Mouse (Mus musculus) myocyte (in vitro differentiated cells): ENCODE measurements at regions not wholly inside any gene's neighbourhood (a gene's known extent, or its start where the extent isn't known, plus 50 kb on each side); places are given as distances from the start of the nearest gene placed in this dataset.

Experiments
- H3K27me3 ChIP-seq: one replicate; pipeline ENCODE4 v1.6.1; 2011; ENCODE audit not compliant: control insufficient read depth, insufficient read depth, insufficient read length
- H3K36me3 ChIP-seq: one replicate; pipeline ENCODE4 v1.6.1; 2011; ENCODE audit not compliant: control insufficient read depth, insufficient read depth
- H3K4me2 ChIP-seq: one replicate; pipeline ENCODE4 v1.6.1; 2011; ENCODE audit warnings: low read depth, control low read depth
- H3K4me3 ChIP-seq: one replicate; pipeline ENCODE4 v1.5.1; 2011; ENCODE audit warnings: mild to moderate bottlenecking, control low read depth, moderate library complexity
- H3K79me2 ChIP-seq: one replicate; pipeline ENCODE4 v1.6.1; 2011; ENCODE audit not compliant: control insufficient read depth, insufficient read depth
- H3ac ChIP-seq: one replicate; pipeline ENCODE4 v1.6.1; 2011; ENCODE audit not compliant: control insufficient read depth, insufficient read length
- CEBPB ChIP-seq: IDR thresholded peaks from 2 replicates; pipeline ENCODE4 v1.6.1; 2011; ENCODE audit warnings: mild to moderate bottlenecking, moderate library complexity; ENCODE audit not compliant: poor library complexity, insufficient read depth, severe bottlenecking
- E2F4 ChIP-seq: IDR thresholded peaks from one replicate; pipeline ENCODE4 v1.6.1; 2011; ENCODE audit warnings: mild to moderate bottlenecking, control low read depth, moderate library complexity; ENCODE audit not compliant: insufficient read depth
- MAX ChIP-seq: IDR thresholded peaks from one replicate; pipeline ENCODE4 v1.6.1; 2011; ENCODE audit warnings: low read depth, mild to moderate bottlenecking, control low read depth
- MYOD1 ChIP-seq, 3 experiments: IDR thresholded peaks; one replicate each; pipeline ENCODE4 v1.6.1; 2011; ENCODE audit warnings: control low read depth in 2 of 3, low read depth in 2 of 3, mild to moderate bottlenecking in 2 of 3, moderate library complexity in 1 of 3; ENCODE audit not compliant: insufficient read length in 2 of 3, control insufficient read depth in 1 of 3
- MYOG ChIP-seq, 3 experiments: IDR thresholded peaks; one replicate each; pipeline ENCODE4 v1.6.1; 2011; ENCODE audit warnings: control low read depth in 2 of 3, low read depth in 2 of 3, mild to moderate bottlenecking in 2 of 3; ENCODE audit not compliant: insufficient read length in 2 of 3, control insufficient read depth in 1 of 3, insufficient read depth in 1 of 3
- POLR2A ChIP-seq: IDR thresholded peaks from one replicate; pipeline ENCODE4 v1.6.1; 2011; ENCODE audit warnings: low read depth, mild to moderate bottlenecking, control low read depth, moderate library complexity; ENCODE audit not compliant: insufficient read length
- POLR2AphosphoS2 ChIP-seq: IDR thresholded peaks from one replicate; pipeline ENCODE4 v1.6.1; 2011; ENCODE audit warnings: low read depth, control low read depth; ENCODE audit not compliant: insufficient read length
- REST ChIP-seq: IDR thresholded peaks from one replicate; pipeline ENCODE4 v1.6.1; 2011; ENCODE audit warnings: mild to moderate bottlenecking, control low read depth, moderate library complexity; ENCODE audit not compliant: insufficient read depth, insufficient read length
- SRF ChIP-seq: IDR thresholded peaks from one replicate; pipeline ENCODE4 v1.6.1; 2011; ENCODE audit warnings: low read depth; ENCODE audit not compliant: control insufficient read depth, insufficient read length
- TCF12 ChIP-seq: IDR thresholded peaks from one replicate; pipeline ENCODE4 v1.6.1; 2011; ENCODE audit warnings: mild to moderate bottlenecking, control low read depth; ENCODE audit not compliant: poor library complexity, insufficient read depth, severe bottlenecking
- TCF3 ChIP-seq: IDR thresholded peaks from one replicate; pipeline ENCODE4 v1.6.1; 2011; ENCODE audit warnings: low read depth, control low read depth; ENCODE audit not compliant: insufficient read length
- USF1 ChIP-seq: IDR thresholded peaks from one replicate; pipeline ENCODE4 v1.6.1; 2011; ENCODE audit warnings: low read depth, mild to moderate bottlenecking, control low read depth, moderate library complexity

DNA sequence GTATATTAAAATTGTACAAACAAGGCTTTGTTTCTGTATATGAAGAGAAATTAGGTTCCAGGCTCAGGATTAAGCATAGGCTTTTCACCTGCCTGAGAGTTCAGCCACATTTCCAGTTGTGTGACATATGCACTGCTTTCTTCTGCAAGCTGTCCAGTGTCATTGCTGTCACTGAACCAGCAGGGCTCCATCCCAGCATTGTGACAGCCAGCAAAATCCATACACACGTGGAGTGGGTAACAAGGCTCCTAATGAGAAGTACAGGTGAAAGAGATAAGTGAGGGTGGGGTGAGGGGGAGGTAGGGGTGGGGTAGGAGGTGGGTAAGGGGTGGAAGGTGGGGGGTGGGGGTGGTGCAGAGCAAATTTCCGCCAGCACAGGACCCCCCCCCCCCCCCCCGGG lies 144.1 kb downstream of the Cd24a start:
- Histone ChIP-seq H3K36me3 (no peaks in the 10 kb centered on the region), H3K27me3 (peaks cover 30% of the 10 kb centered on the region), H3K79me2 (no peaks in the 10 kb centered on the region), H3ac (no peak overlapping the region), H3K4me3 (no peak overlapping the region), H3K4me2 (no peak overlapping the region)
- TF ChIP-seq SRF (no peak), REST (no peak), MYOG (IDR thresholded peaks at IDR 0.05; ENCODE audit: control insufficient read depth in 1 of 3, insufficient read depth in 1 of 3, insufficient read length in 2 of 3, low read depth in 2 of 3) (no peak), MYOD1 (IDR thresholded peaks at IDR 0.05; ENCODE audit: control insufficient read depth in 1 of 3, insufficient read length in 2 of 3, low read depth in 2 of 3) (no peak), POLR2A (no peak), TCF12 (no peak), MAX (no peak)

DNA sequence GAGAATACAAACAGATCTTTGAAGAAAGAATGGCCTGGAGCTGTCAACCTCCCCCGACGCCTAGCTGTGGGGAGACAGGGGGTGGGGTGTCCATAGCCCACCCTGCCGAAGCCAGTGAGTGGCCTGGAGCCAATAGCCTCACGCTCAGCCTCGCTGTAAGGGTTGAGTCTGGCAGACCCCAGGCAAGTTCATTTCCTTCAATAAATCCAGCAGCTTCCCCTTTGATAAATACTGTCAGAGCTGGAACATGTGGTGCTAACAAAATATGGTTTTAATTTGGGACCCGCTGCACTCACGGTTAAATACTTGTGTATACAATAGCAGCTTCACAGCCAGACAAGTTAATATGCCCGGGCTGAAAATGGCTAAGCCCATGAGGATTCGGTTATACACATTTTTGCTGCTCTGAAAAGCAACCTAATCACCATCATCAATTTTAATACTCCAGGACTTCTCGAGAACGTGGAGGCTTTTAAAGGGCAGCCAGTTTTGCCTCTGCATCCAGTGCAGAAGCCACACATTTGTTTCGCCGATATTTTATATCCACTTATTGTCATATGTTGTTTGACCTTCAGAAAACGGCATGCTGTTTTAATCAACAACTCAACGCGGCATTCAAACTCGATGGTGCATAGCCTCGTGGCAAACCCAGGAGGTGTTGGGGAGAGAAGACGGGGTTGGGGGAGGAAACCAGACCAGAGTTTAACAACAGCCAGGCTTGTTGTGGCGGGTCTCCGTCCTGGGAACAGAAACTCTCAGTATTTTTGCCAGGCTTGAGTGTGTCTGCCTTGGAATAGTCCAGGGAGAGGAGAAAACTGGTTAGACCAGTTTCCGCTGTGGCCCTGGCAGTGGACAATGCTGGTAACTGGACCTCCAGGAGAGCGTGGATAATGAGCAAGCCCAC lies 144.9 kb downstream of the Cd24a start:
- peak overlapping the region; percentile 36 for H3K4me2 ChIP-seq
- H3ac ChIP-seq = no peak overlapping the region
- H3K36me3 ChIP-seq = no peaks in the 10 kb centered on the region
- H3K79me2 ChIP-seq = no peaks in the 10 kb centered on the region
- H3K4me3 ChIP-seq = no peak overlapping the region
- TF ChIP-seq E2F4 (no peak), REST (no peak), TCF3 (no peak), MYOD1 (IDR thresholded peaks at IDR 0.05; ENCODE audit: control insufficient read depth in 1 of 3, insufficient read length in 2 of 3, low read depth in 2 of 3) (no peak), POLR2A (no peak), USF1 (no peak), MAX (no peak), TCF12 (no peak), SRF (no peak), MYOG (IDR thresholded peaks at IDR 0.05; ENCODE audit: control insufficient read depth in 1 of 3, insufficient read depth in 1 of 3, insufficient read length in 2 of 3, low read depth in 2 of 3) (no peak), CEBPB (no peak), POLR2AphosphoS2 (no peak)
- peaks cover 30% of the 10 kb centered on the region for H3K27me3 ChIP-seq

- no peak overlapping the region for H3ac ChIP-seq
- H3K4me2 ChIP-seq = peak overlapping the region; percentile 36
Measured at GRCm38 (mm10) chr10:43723615-43723937, 145.5 kb downstream of the Cd24a start.

GRCm38 (mm10) chr10:43727746-43728145 lies 149.7 kb downstream of the Cd24a start:
- Histone ChIP-seq H3K4me3 (no peak overlapping the region), H3ac (no peak overlapping the region), H3K4me2 (no peak overlapping the region), H3K36me3 (no peaks in the 10 kb centered on the region), H3K79me2 (no peaks in the 10 kb centered on the region), H3K27me3 (peaks cover 14% of the 10 kb centered on the region)
- no peak for TF ChIP-seq POLR2A
- TF ChIP-seq CEBPB = no peak
- no peak for TF ChIP-seq MYOG (IDR thresholded peaks at IDR 0.05; ENCODE audit: control insufficient read depth in 1 of 3, insufficient read depth in 1 of 3, insufficient read length in 2 of 3, low read depth in 2 of 3)
- no peak for TF ChIP-seq SRF
- TF ChIP-seq E2F4 = no peak
- TF ChIP-seq TCF12 = no peak
- no peak for TF ChIP-seq TCF3
- TF ChIP-seq MAX = no peak
- TF ChIP-seq MYOD1 (IDR thresholded peaks at IDR 0.05; ENCODE audit: control insufficient read depth in 1 of 3, insufficient read length in 2 of 3, low read depth in 2 of 3) = no peak
- TF ChIP-seq POLR2AphosphoS2 = no peak
- TF ChIP-seq USF1 = no peak
- no peak for TF ChIP-seq REST

More at GRCm38 (mm10) chr10:43723615-43723937, 145.5 kb downstream of the Cd24a start:
- TF ChIP-seq CEBPB (no peak), TCF12 (no peak), MAX (no peak), SRF (no peak), USF1 (no peak), E2F4 (no peak), MYOG (IDR thresholded peaks at IDR 0.05; ENCODE audit: control insufficient read depth in 1 of 3, insufficient read depth in 1 of 3, insufficient read length in 2 of 3, low read depth in 2 of 3) (no peak), POLR2AphosphoS2 (no peak), TCF3 (no peak), REST (no peak), POLR2A (no peak), MYOD1 (IDR thresholded peaks at IDR 0.05; ENCODE audit: control insufficient read depth in 1 of 3, insufficient read length in 2 of 3, low read depth in 2 of 3) (no peak)
- Histone ChIP-seq H3K36me3 (no peaks in the 10 kb centered on the region), H3K4me3 (no peak overlapping the region), H3K79me2 (no peaks in the 10 kb centered on the region), H3K27me3 (peaks cover 30% of the 10 kb centered on the region)
